Mouse (Mus musculus): ENCODE data around the gene Gm29609.

GRCm38 (mm10) chr5:31153516-31154151 lies 26.1 kb downstream of the Gm29609 start:
- TF ChIP-seq CTCF (IDR thresholded peaks at IDR 0.05; ENCODE audit: control insufficient read depth, insufficient read depth, insufficient replicate concordance, low read depth, low read length) (no peak), POLR2A (IDR thresholded peaks at IDR 0.05; ENCODE audit: control insufficient read depth, low read depth, low read length) (no peak)

All from testis, adult 2 months (tissue).